ENCODE assay signal across 8 mouse cellular contexts in genomic region chr11:85843347-85843692, GRCm38 (mm10). TPM values are rescaled to one million over a fixed set of nuclear protein-coding genes. Genes with fewer than 3 reads are reported as not detected.
DNase-seq lines count a peak whose midpoint lies in the region; ATAC-seq lines count a peak whose summit lies in the region.

No protein-coding gene starts in this region.

- peak; percentile 28 for DNase-seq in cerebellum, adult 8-10 months
- no peak for DNase-seq in cerebellum, adult 9-10 months
- DNase-seq in adrenal gland, postnatal 4 days (ENCODE audit: low spot score in 2 of 2), result peak; percentile 71 to 76
- DNase-seq in forelimb bud, embryonic 11.5 days (ENCODE audit: low read depth, low spot score), result peak; percentile 82
- DNase-seq in liver, embryonic 11.5 days (ENCODE audit: low spot score), result peak; percentile 79
- DNase-seq in naive thymus-derived CD4-positive, alpha-beta T cell, adult 2 months (ENCODE audit: low read depth), result peak; percentile 70
- peak; percentile 82 for DNase-seq in testis, postnatal 14 days (ENCODE audit: low spot score)

- H3K4me1 ChIP-seq in hindbrain, embryonic 13.5 days (replicated peaks), result peaks cover 39% of the 10 kb centered on the region
- peaks cover 13% of the 10 kb centered on the region for H3K4me1 ChIP-seq in liver, embryonic 11.5 days (replicated peaks; ENCODE audit: control insufficient read depth, insufficient read depth, low read length)

- H3K4me3 ChIP-seq in hindbrain, embryonic 13.5 days, result peak overlapping the region; percentile 42
- peak overlapping the region; percentile 56 for H3K4me3 ChIP-seq in liver, embryonic 11.5 days (ENCODE audit: low read depth, low read length)

- 0% methylated on average over 18 of the region's 18 CpGs for WGBS in hindbrain, embryonic 13.5 days
- under 1% methylated on average over 18 of the region's 18 CpGs for WGBS in liver, embryonic 11.5 days

- no peak overlapping the region for H3K27ac ChIP-seq in hindbrain, embryonic 13.5 days
- no peak overlapping the region for H3K27ac ChIP-seq in liver, embryonic 11.5 days (ENCODE audit: low read depth, low read length)

- peak; percentile 5; the same call in 1 of the 2 replicates for ATAC-seq in hindbrain, embryonic 13.5 days (ENCODE audit: low FRiP score)
- peak; percentile 30 for ATAC-seq in liver, embryonic 11.5 days (replicated peaks; ENCODE audit: low FRiP score)

- H3K27me3 ChIP-seq in hindbrain, embryonic 13.5 days, result peaks cover 98% of the 10 kb centered on the region
- H3K27me3 ChIP-seq in liver, embryonic 11.5 days (replicated peaks; ENCODE audit: control insufficient read depth, insufficient read depth, low read length), result peaks cover 90% of the 10 kb centered on the region

- H3K4me2 ChIP-seq in hindbrain, embryonic 13.5 days, result peak overlapping the region; percentile 74
- H3K4me2 ChIP-seq in liver, embryonic 11.5 days, result peak overlapping the region; percentile 81

- no peaks in the 10 kb centered on the region for H3K9me3 ChIP-seq in hindbrain, embryonic 13.5 days
- no peaks in the 10 kb centered on the region for H3K9me3 ChIP-seq in liver, embryonic 11.5 days (ENCODE audit: control insufficient read depth, low read length)

- H3K9ac ChIP-seq in hindbrain, embryonic 13.5 days, result peak overlapping the region; percentile 65
- peak overlapping the region; percentile 38; the same call in 1 of the 2 replicates for H3K9ac ChIP-seq in liver, embryonic 11.5 days (ENCODE audit: low read depth, low read length)

- H3K36me3 ChIP-seq in hindbrain, embryonic 13.5 days, result no peaks in the 10 kb centered on the region
- H3K36me3 ChIP-seq in liver, embryonic 11.5 days (ENCODE audit: control insufficient read depth, insufficient read depth, low read length), result no peaks in the 10 kb centered on the region

RNA-seq across cellular contexts. Expression of gene Gm11444, which starts 6.8 kb away (rescaled TPM):
- total RNA-seq in adrenal gland, postnatal 4 days (2021), result not detected
- not detected in 2 replicates for polyA plus RNA-seq in hindbrain, embryonic 13.5 days (2015; fragmentation: Nextera tagmentation; extraction: Ambion mirVana)
- polyA plus RNA-seq in liver, embryonic 11.5 days (2014; fragmentation: Nextera tagmentation; extraction: Ambion mirVana), result not detected in 2 replicates

RNA-seq across cellular contexts. Expression of gene Tbx2, which starts 11.0 kb away (rescaled TPM):
- 10 to 100 TPM; 63.3 TPM for total RNA-seq in adrenal gland, postnatal 4 days (2021)
- 1.6 and 1.7 TPM in 2 replicates for polyA plus RNA-seq in hindbrain, embryonic 13.5 days (2015; fragmentation: Nextera tagmentation; extraction: Ambion mirVana)
- 2.7 and 3.2 TPM in 2 replicates for polyA plus RNA-seq in liver, embryonic 11.5 days (2014; fragmentation: Nextera tagmentation; extraction: Ambion mirVana)

RNA-seq across cellular contexts. Expression of gene Tbx4, which starts 42.9 kb away (rescaled TPM):
- total RNA-seq in adrenal gland, postnatal 4 days (2021), result not detected
- polyA plus RNA-seq in hindbrain, embryonic 13.5 days (2015; fragmentation: Nextera tagmentation; extraction: Ambion mirVana), result 0.34 TPM in 2 replicates
- polyA plus RNA-seq in liver, embryonic 11.5 days (2014; fragmentation: Nextera tagmentation; extraction: Ambion mirVana), result 0.79 and 0.86 TPM in 2 replicates
